Mouse (Mus musculus): ENCODE data around the gene Cops2. TPM values are rescaled to one million over a fixed set of nuclear protein-coding genes. Genes with fewer than 3 reads are reported as not detected.
A peak's percentile ranks its signal among the peaks of the same experiment; 100 is the strongest.

The Cops2 gene
- polyA plus RNA-seq, 2 experiments, result 49.4 to 50.4 TPM

GRCm38 (mm10) chr2:125900797-125901410 lies 42.0 kb upstream of the Cops2 start:
- no peaks in the 10 kb centered on the region for H3K27me3 ChIP-seq (ENCODE audit: control insufficient read depth, insufficient read depth, low read length)

GRCm38 (mm10) chr2:125896355-125896754 lies 37.4 kb upstream of the Cops2 start:
- Histone ChIP-seq H3K4me2 (ENCODE audit: low read depth) (no peak overlapping the region), H3K27me3 (ENCODE audit: control insufficient read depth, insufficient read depth, low read length) (no peaks in the 10 kb centered on the region), H3K9me3 (ENCODE audit: control insufficient read depth, low read length) (no peaks in the 10 kb centered on the region), H3K4me1 (replicated peaks; ENCODE audit: control insufficient read depth in 2 of 2, insufficient read depth in 2 of 2, low read length in 1 of 2) (peaks cover 11 to 15% of the 10 kb centered on the region in 2 experiments), H3K9ac (replicated peaks) (no peak overlapping the region), H3K4me3 (ENCODE audit: insufficient read depth in 1 of 2, low read depth in 2 of 2, low read length in 2 of 2) (no peak overlapping the region), H3K27ac (no peak overlapping the region), H3K36me3 (replicated peaks; ENCODE audit: control insufficient read depth, insufficient read depth, low read depth) (no peaks in the 10 kb centered on the region)
- ATAC-seq (ENCODE audit: insufficient read depth) (no peak), DNase-seq (ENCODE audit: low read depth in 3 of 3, low spot score in 3 of 3) (no peak)
- 74% methylated on average over 3 of the region's 3 CpGs for WGBS (ENCODE audit: insufficient replicate concordance)
- no peak for TF ChIP-seq EP300 (IDR thresholded peaks at IDR 0.05; ENCODE audit: low read depth)

More at GRCm38 (mm10) chr2:125900797-125901410, 42.0 kb upstream of the Cops2 start:
- 23% methylated on average over 6 of the region's 6 CpGs for WGBS (ENCODE audit: insufficient replicate concordance)
- no peaks in the 10 kb centered on the region for H3K36me3 ChIP-seq (replicated peaks; ENCODE audit: control insufficient read depth, insufficient read depth, low read depth)
- peaks cover 18 to 21% of the 10 kb centered on the region in 2 experiments for H3K4me1 ChIP-seq (replicated peaks; ENCODE audit: control insufficient read depth in 2 of 2, insufficient read depth in 2 of 2, low read length in 1 of 2)
- ATAC-seq (ENCODE audit: insufficient read depth), result peak; percentile 100
- peak overlapping the region; percentile 55 for H3K4me2 ChIP-seq (ENCODE audit: low read depth)
- H3K9me3 ChIP-seq (ENCODE audit: control insufficient read depth, low read length), result no peaks in the 10 kb centered on the region
- TF ChIP-seq EP300 (IDR thresholded peaks at IDR 0.05; ENCODE audit: low read depth) (peak; percentile 70), CTCF (IDR thresholded peaks at IDR 0.05; ENCODE audit: low read depth) (no peak)
- H3K27ac ChIP-seq, result peak overlapping the region; percentile 84
- peak overlapping the region; percentile 27; the same call in 1 of the 2 replicates for H3K9ac ChIP-seq (replicated peaks)
- no peak overlapping the region for H3K4me3 ChIP-seq (ENCODE audit: insufficient read depth in 1 of 2, low read depth in 2 of 2, low read length in 2 of 2)
- DNase-seq (ENCODE audit: low read depth in 3 of 3, low spot score in 3 of 3), result peak; percentile 69 to 75 (median 73)

GRCm38 (mm10) chr2:125895099-125895498 lies 36.2 kb upstream of the Cops2 start:
- no peak overlapping the region for H3K4me2 ChIP-seq (ENCODE audit: low read depth)
- no peaks in the 10 kb centered on the region for H3K27me3 ChIP-seq (ENCODE audit: control insufficient read depth, insufficient read depth, low read length)
- peaks cover 0 to 2% of the 10 kb centered on the region in 2 experiments; a peak in 3 of 4 replicates for H3K4me1 ChIP-seq (replicated peaks; ENCODE audit: control insufficient read depth in 2 of 2, insufficient read depth in 2 of 2, low read length in 1 of 2)
- TF ChIP-seq CTCF (IDR thresholded peaks at IDR 0.05; ENCODE audit: low read depth) (no peak), EP300 (IDR thresholded peaks at IDR 0.05; ENCODE audit: low read depth) (no peak)
- 73% methylated on average over 4 of the region's 4 CpGs for WGBS (ENCODE audit: insufficient replicate concordance)
- no peak overlapping the region for H3K27ac ChIP-seq
- no peak overlapping the region for H3K9ac ChIP-seq (replicated peaks)
- H3K4me3 ChIP-seq (ENCODE audit: insufficient read depth in 1 of 2, low read depth in 2 of 2, low read length in 2 of 2), result no peak overlapping the region
- no peaks in the 10 kb centered on the region for H3K9me3 ChIP-seq (ENCODE audit: control insufficient read depth, low read length)
- no peaks in the 10 kb centered on the region for H3K36me3 ChIP-seq (replicated peaks; ENCODE audit: control insufficient read depth, insufficient read depth, low read depth)
- ATAC-seq (ENCODE audit: insufficient read depth), result no peak
- DNase-seq (ENCODE audit: low read depth in 3 of 3, low spot score in 3 of 3), result no peak

GRCm38 (mm10) chr2:125893096-125893495 lies 34.2 kb upstream of the Cops2 start:
- Histone ChIP-seq H3K9ac (replicated peaks) (no peak overlapping the region), H3K9me3 (ENCODE audit: control insufficient read depth, low read length) (no peaks in the 10 kb centered on the region), H3K4me3 (ENCODE audit: insufficient read depth in 1 of 2, low read depth in 2 of 2, low read length in 2 of 2) (no peak overlapping the region), H3K4me2 (ENCODE audit: low read depth) (no peak overlapping the region), H3K27me3 (ENCODE audit: control insufficient read depth, insufficient read depth, low read length) (no peaks in the 10 kb centered on the region), H3K4me1 (replicated peaks; ENCODE audit: control insufficient read depth in 2 of 2, insufficient read depth in 2 of 2, low read length in 1 of 2) (no peaks in the 10 kb centered on the region), H3K36me3 (replicated peaks; ENCODE audit: control insufficient read depth, insufficient read depth, low read depth) (no peaks in the 10 kb centered on the region), H3K27ac (no peak overlapping the region)
- TF ChIP-seq EP300 (IDR thresholded peaks at IDR 0.05; ENCODE audit: low read depth), result no peak
- TF ChIP-seq CTCF (IDR thresholded peaks at IDR 0.05; ENCODE audit: low read depth), result peak; percentile 52
- no peak for DNase-seq (ENCODE audit: low read depth in 3 of 3, low spot score in 3 of 3)
- 50% methylated on average over 6 of the region's 6 CpGs for WGBS (ENCODE audit: insufficient replicate concordance)
- ATAC-seq (ENCODE audit: insufficient read depth), result no peak

- H3K4me1 ChIP-seq (replicated peaks; ENCODE audit: control insufficient read depth in 2 of 2, insufficient read depth in 2 of 2, low read length in 1 of 2), result no peaks in the 10 kb centered on the region
- H3K27ac ChIP-seq, result no peak overlapping the region
- DNase-seq (ENCODE audit: low read depth in 3 of 3, low spot score in 3 of 3) (no peak), ATAC-seq (ENCODE audit: insufficient read depth) (no peak)
- no peaks in the 10 kb centered on the region for H3K27me3 ChIP-seq (ENCODE audit: control insufficient read depth, insufficient read depth, low read length)
- H3K9ac ChIP-seq (replicated peaks), result no peak overlapping the region
- TF ChIP-seq CTCF (IDR thresholded peaks at IDR 0.05; ENCODE audit: low read depth), result no peak
- TF ChIP-seq EP300 (IDR thresholded peaks at IDR 0.05; ENCODE audit: low read depth), result no peak
- no peak overlapping the region for H3K4me2 ChIP-seq (ENCODE audit: low read depth)
- H3K4me3 ChIP-seq (ENCODE audit: insufficient read depth in 1 of 2, low read depth in 2 of 2, low read length in 2 of 2), result no peak overlapping the region
- 68% methylated on average over 4 of the region's 4 CpGs for WGBS (ENCODE audit: insufficient replicate concordance)
- H3K9me3 ChIP-seq (ENCODE audit: control insufficient read depth, low read length), result no peaks in the 10 kb centered on the region
- H3K36me3 ChIP-seq (replicated peaks; ENCODE audit: control insufficient read depth, insufficient read depth, low read depth), result no peaks in the 10 kb centered on the region
Observed at GRCm38 (mm10) chr2:125885891-125886576, 27.1 kb upstream of the Cops2 start.
